Comparison of ENCODE assay signal across 25 mouse cellular contexts in the genomic region with DNA sequence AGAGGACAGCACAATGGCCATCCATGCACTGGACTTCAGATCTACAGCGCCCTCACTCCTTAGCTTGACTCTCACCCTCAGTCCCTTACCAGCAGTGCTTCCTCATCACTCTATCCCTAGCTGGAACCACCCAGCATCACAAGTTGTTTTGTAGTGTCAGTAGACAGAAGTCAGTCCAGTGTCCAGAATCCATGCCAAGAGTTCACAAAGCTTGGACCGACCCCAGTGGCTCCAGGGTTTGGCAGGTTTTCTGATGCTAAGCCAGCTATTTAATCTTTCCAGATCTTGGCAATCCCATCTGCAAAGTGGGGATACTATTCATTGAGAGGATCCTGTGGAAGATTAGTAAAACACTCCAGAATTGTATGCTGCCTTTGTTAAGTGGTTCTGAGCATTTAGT.
A peak's percentile ranks its signal among the peaks of the same experiment; 100 is the strongest.
DNase-seq lines count a peak whose midpoint lies in the region; ATAC-seq and TF ChIP-seq lines count a peak whose summit lies in the region.
"Had no signal": no experiment of that assay in that cellular context is flagged by ENCODE, and none has a peak within 500 bp of the region (broad histone marks: within the 10 kb centered on the region; RNA-seq: fewer than 3 reads in every experiment).

No protein-coding gene starts in this region.

- TF ChIP-seq EP300 in lung, postnatal 0 days (IDR thresholded peaks at IDR 0.05), result no peak

- TF ChIP-seq CTCF in lung, postnatal 0 days (IDR thresholded peaks at IDR 0.05), result no peak

- no peaks in the 10 kb centered on the region for H3K27me3 ChIP-seq in kidney, embryonic 16.5 days (ENCODE audit: insufficient read depth, low read length)
- no peaks in the 10 kb centered on the region for H3K27me3 ChIP-seq in lung, postnatal 0 days (replicated peaks; ENCODE audit: insufficient read depth, low read length)
- H3K27me3 ChIP-seq: embryonic facial prominence, embryonic 13.5 days; forebrain, embryonic 13.5 days; hindbrain, embryonic 15.5 days; intestine, embryonic 15.5 days; limb, embryonic 13.5 days; liver, embryonic 12.5 days; midbrain, embryonic 12.5 days; stomach, embryonic 15.5 days had no signal

- DNase-seq in kidney, adult 18-20 months, result peak; percentile 51
- DNase-seq in lung, postnatal 10 days, result peak; percentile 5
- no peak for DNase-seq in lung, postnatal 0 days (ENCODE audit: low spot score)
- DNase-seq in gonadal fat pad, adult 2 months (ENCODE audit: low read depth), result peak; percentile 31
- peak; percentile 66 to 74 for DNase-seq in kidney, postnatal 36 days
- no peak for DNase-seq in MN1 (ENCODE audit: low spot score)
- DNase-seq: adrenal gland, postnatal 25 days; cerebellum, postnatal 25 days; embryo, embryonic 11 days; gastrocnemius, adult 2 months; heart, adult 11 months; layer of hippocampus, postnatal 36 days; lung, adult 2 months; thymus, postnatal 25 days had no signal

- no peaks in the 10 kb centered on the region for H3K9me3 ChIP-seq in kidney, embryonic 16.5 days (ENCODE audit: low read length)
- no peaks in the 10 kb centered on the region for H3K9me3 ChIP-seq in lung, postnatal 0 days (ENCODE audit: low read length)
- H3K9me3 ChIP-seq: embryonic facial prominence, embryonic 13.5 days; forebrain, embryonic 13.5 days; hindbrain, embryonic 15.5 days; intestine, embryonic 15.5 days; limb, embryonic 13.5 days; liver, embryonic 12.5 days; midbrain, embryonic 12.5 days; stomach, embryonic 15.5 days had no signal

- no peak for ATAC-seq in kidney, embryonic 16.5 days (ENCODE audit: low FRiP score, low TSS enrichment)
- no peak for ATAC-seq in lung, postnatal 0 days
- ATAC-seq: forebrain, embryonic 13.5 days; intestine, embryonic 15.5 days; liver, embryonic 12.5 days had no signal

- H3K4me1 ChIP-seq in kidney, embryonic 16.5 days (ENCODE audit: insufficient read depth, low read length), result no peaks in the 10 kb centered on the region
- no peaks in the 10 kb centered on the region for H3K4me1 ChIP-seq in lung, postnatal 0 days (ENCODE audit: insufficient read depth, low read depth, low read length)
- H3K4me1 ChIP-seq: forebrain, embryonic 13.5 days; hindbrain, embryonic 15.5 days; intestine, embryonic 15.5 days; liver, embryonic 12.5 days; midbrain, embryonic 12.5 days; stomach, embryonic 15.5 days had no signal

- 94% methylated on average over 2 of the region's 2 CpGs for WGBS in kidney, embryonic 16.5 days
- 64% methylated on average over 2 of the region's 2 CpGs for WGBS in lung, postnatal 0 days

- no peak overlapping the region for H3K9ac ChIP-seq in kidney, embryonic 16.5 days (replicated peaks; ENCODE audit: low read length)
- H3K9ac ChIP-seq in lung, postnatal 0 days (replicated peaks; ENCODE audit: low read depth), result no peak overlapping the region
- H3K9ac ChIP-seq: embryonic facial prominence, embryonic 13.5 days; forebrain, embryonic 13.5 days; hindbrain, embryonic 15.5 days; intestine, embryonic 15.5 days; limb, embryonic 13.5 days; liver, embryonic 12.5 days; midbrain, embryonic 12.5 days; stomach, embryonic 15.5 days had no signal

- H3K36me3 ChIP-seq in kidney, embryonic 16.5 days (ENCODE audit: insufficient read depth, low read length), result no peaks in the 10 kb centered on the region
- H3K36me3 ChIP-seq in lung, postnatal 0 days (ENCODE audit: insufficient read depth, low read length), result no peaks in the 10 kb centered on the region
- H3K36me3 ChIP-seq: embryonic facial prominence, embryonic 13.5 days; hindbrain, embryonic 15.5 days; intestine, embryonic 15.5 days; limb, embryonic 13.5 days; liver, embryonic 12.5 days; midbrain, embryonic 12.5 days; stomach, embryonic 15.5 days had no signal

- H3K27ac ChIP-seq in kidney, embryonic 16.5 days (ENCODE audit: low read length), result no peak overlapping the region
- no peak overlapping the region for H3K27ac ChIP-seq in lung, postnatal 0 days (ENCODE audit: low read length)
- H3K27ac ChIP-seq: embryonic facial prominence, embryonic 13.5 days; forebrain, embryonic 13.5 days; gastrocnemius, adult 2 months; hindbrain, embryonic 15.5 days; intestine, embryonic 15.5 days; limb, embryonic 13.5 days; liver, embryonic 12.5 days; midbrain, embryonic 12.5 days; stomach, embryonic 15.5 days had no signal

- no peak overlapping the region for H3K4me2 ChIP-seq in kidney, embryonic 16.5 days (replicated peaks; ENCODE audit: low read depth, low read length)
- H3K4me2 ChIP-seq in lung, postnatal 0 days (replicated peaks; ENCODE audit: low read depth, low read length), result no peak overlapping the region
- H3K4me2 ChIP-seq: embryonic facial prominence, embryonic 13.5 days; forebrain, embryonic 13.5 days; heart, embryonic 11.5 days; hindbrain, embryonic 15.5 days; intestine, embryonic 15.5 days; limb, embryonic 13.5 days; liver, embryonic 12.5 days; midbrain, embryonic 12.5 days; stomach, embryonic 15.5 days had no signal

- H3K4me3 ChIP-seq in kidney, embryonic 16.5 days (ENCODE audit: low read length), result no peak overlapping the region
- no peak overlapping the region for H3K4me3 ChIP-seq in lung, postnatal 0 days (ENCODE audit: low read depth, low read length)
- H3K4me3 ChIP-seq: embryonic facial prominence, embryonic 13.5 days; erythroblast, embryonic 14.5 days; forebrain, embryonic 13.5 days; gastrocnemius, adult 2 months; hindbrain, embryonic 15.5 days; intestine, embryonic 15.5 days; limb, embryonic 13.5 days; liver, embryonic 12.5 days; midbrain, embryonic 12.5 days; stomach, embryonic 15.5 days had no signal

Comparison
In these comparisons a context has a peak if more than half of its experiments do, and no peak if none do; other contexts are left out.
1. DNase-seq: peak in kidney, adult 18-20 months (single experiment), lung, postnatal 10 days (single experiment), gonadal fat pad, adult 2 months (single experiment) and kidney, postnatal 36 days (2 of 2); none in lung, postnatal 0 days (single experiment) and MN1 (single experiment).